Mouse (Mus musculus) bone marrow macrophage, adult 2 months (primary cell): Measurements from ENCODE around the gene Atp1a3. TPM values are rescaled to one million over a fixed set of nuclear protein-coding genes. Genes with fewer than 3 reads are reported as not detected.

Experiments
- H3K27ac ChIP-seq: 2 replicates; pipeline ENCODE4 v1.5.1; 2012; ENCODE audit warnings: low read depth, low read length; ENCODE audit not compliant: insufficient read depth
- H3K4me1 ChIP-seq: 2 replicates; pipeline ENCODE4 v1.6.1; 2012; ENCODE audit warnings: low read length; ENCODE audit not compliant: control insufficient read depth, insufficient read depth
- H3K4me3 ChIP-seq: 2 replicates; pipeline ENCODE4 v1.5.1; 2012; ENCODE audit warnings: mild to moderate bottlenecking, low read length, moderate library complexity; ENCODE audit not compliant: insufficient read depth
- CTCF ChIP-seq: IDR thresholded peaks from 2 replicates; pipeline ENCODE4 v1.5.1; 2012; ENCODE audit warnings: low read depth, mild to moderate bottlenecking, low read length, moderate library complexity
- POLR2A ChIP-seq: IDR thresholded peaks from 2 replicates; pipeline ENCODE4 v1.6.1; 2012; ENCODE audit warnings: mild to moderate bottlenecking, low read depth, low read length, borderline replicate concordance
- polyA plus RNA-seq: library from polyadenylated mRNA; stranded (reverse); fragments of >200 nt; gene quantifications from 2 replicates; pipeline ENCODE4 v1.2.4, GENCODE M21; 2012; ENCODE audit not compliant: missing spikeins, insufficient read depth, insufficient read length

Gene Atp1a3
- polyA plus RNA-seq, 1 experiment: 85.8 TPM

DNA sequence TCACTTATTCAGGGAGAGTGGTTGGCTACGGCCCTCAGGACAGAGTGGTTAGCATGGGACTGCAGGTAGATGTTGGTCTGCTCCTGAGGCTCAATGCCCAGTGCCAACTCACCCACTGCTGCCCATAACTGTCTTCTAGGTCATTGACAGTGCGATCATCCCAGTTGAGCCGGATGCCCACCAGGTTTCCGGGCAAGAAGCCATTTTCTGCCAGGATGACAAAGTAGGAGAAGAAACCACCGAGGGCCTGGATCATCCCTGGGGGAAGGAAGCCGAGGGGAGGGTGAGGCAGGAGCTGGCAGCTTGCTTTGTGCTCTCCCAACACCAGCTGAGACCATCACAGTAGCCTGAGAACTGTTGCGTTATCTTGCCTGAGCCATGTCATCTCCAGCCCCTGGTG is 25.3 kb downstream of the Atp1a3 start:
- H3K4me3 ChIP-seq: no peak overlapping the region
- no peak overlapping the region for H3K27ac ChIP-seq
- TF ChIP-seq CTCF (no peak), POLR2A (no peak)
- H3K4me1 ChIP-seq: peaks cover 16% of the 10 kb centered on the region

DNA sequence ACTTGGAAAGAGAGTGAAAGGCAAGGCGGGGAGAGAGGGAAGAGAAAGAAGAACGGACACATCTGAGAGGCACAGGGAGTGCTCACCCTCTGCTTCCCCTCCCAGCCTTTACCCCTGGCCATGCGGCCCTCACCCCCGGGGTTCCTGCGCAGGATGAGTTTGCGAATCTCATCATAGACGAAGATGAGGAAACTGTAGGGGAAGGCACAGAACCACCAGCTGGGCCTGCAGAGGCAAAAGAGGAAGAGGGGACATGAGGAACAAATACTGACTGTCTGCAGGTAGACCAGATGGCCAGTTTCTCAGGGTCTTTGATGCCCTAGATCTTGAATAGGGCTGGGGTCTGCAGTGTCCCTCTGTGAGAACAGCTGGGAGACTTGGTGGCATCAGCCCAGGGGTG is 27.0 kb downstream of the Atp1a3 start:
- TF ChIP-seq POLR2A (no peak), CTCF (no peak)
- peak overlapping the region; percentile 6 for H3K27ac ChIP-seq
- H3K4me3 ChIP-seq: no peak overlapping the region
- H3K4me1 ChIP-seq: peaks cover 23% of the 10 kb centered on the region

DNA sequence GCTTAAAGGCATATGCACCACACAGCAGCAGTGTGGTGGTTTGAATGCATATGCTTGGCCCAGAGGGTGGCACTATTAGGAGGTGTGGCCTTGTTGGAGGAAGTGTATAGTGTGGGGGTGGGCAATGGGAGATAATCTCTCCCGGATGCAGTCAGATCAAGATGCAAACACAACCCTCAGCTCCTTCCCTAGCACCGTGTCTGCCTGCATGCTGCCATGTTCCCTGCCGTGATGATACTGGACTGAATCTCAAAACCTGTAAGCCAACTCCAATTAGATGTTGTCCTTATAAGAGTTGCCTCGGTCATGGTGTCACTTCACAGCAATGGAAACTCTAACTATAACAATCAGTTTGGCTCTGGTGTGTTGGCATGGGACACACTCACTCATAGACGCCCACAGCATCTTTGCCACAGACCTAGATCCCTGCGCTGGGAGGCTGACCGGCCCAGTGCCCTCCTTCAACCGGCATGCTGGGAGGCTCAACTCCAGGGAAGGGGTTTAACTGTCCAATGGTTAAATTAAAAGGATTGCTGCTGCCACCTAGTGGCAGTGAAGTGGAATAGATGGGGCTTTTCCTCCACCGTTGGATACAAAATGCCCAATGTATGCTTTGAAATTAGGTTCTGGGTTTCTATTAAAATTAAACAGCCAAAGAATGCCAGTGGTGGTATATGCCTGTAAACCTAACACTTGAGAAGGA is 30.7 kb downstream of the Atp1a3 start:
- TF ChIP-seq CTCF: peak; percentile 55; the same call in 1 of the 2 replicates
- no peak for TF ChIP-seq POLR2A
- H3K4me3 ChIP-seq: no peak overlapping the region
- H3K4me1 ChIP-seq: peaks cover 23% of the 10 kb centered on the region

DNA sequence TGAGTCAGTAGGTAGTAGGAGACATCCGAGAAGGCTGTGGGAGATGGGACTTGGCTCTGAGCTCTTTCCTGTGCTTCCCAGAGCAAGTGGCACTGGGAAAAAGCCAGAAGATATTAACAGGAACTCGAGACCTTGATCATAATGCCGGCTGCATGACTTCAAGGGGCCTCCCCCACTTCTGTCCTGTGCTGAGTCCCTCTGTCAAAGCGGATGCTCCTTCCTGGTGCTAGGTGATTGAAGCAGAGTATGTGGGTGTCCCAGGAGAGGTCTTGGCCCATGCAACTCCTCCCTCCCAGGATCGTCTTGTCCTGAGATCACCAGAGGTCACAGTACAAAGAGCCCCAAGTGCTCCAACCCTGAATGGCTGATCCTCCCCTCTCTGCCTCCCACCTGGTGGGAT is 31.9 kb downstream of the Atp1a3 start:
- TF ChIP-seq POLR2A: no peak
- no peak for TF ChIP-seq CTCF
- H3K4me3 ChIP-seq: no peak overlapping the region
- H3K4me1 ChIP-seq: peaks cover 16% of the 10 kb centered on the region
- no peak overlapping the region for H3K27ac ChIP-seq

More for the DNA sequence above, 30.7 kb downstream of the Atp1a3 start:
- no peak overlapping the region for H3K27ac ChIP-seq

GRCm38 (mm10) chr7:24973208-24973607 is 32.5 kb downstream of the Atp1a3 start:
- Histone ChIP-seq H3K4me1 (peaks cover 11% of the 10 kb centered on the region; the same call in 1 of the 2 replicates), H3K27ac (no peak overlapping the region), H3K4me3 (no peak overlapping the region)
- TF ChIP-seq CTCF (no peak), POLR2A (no peak)

GRCm38 (mm10) chr7:24971972-24972893 is 33.5 kb downstream of the Atp1a3 start, which contains the start of gene Rabac1:
TSS of gene Rabac1 (minus strand) at chr7:24972754.
- TF ChIP-seq POLR2A (no peak), CTCF (no peak)
- H3K4me1 ChIP-seq: peaks cover 6% of the 10 kb centered on the region; the same call in 1 of the 2 replicates
- H3K4me3 ChIP-seq: peak within 1 kb of the TSS; percentile 65
- H3K27ac ChIP-seq: 0 out of 2 replicates have a peak within 1 kb of the TSS, but pooled peaks have one; percentile 2

DNA sequence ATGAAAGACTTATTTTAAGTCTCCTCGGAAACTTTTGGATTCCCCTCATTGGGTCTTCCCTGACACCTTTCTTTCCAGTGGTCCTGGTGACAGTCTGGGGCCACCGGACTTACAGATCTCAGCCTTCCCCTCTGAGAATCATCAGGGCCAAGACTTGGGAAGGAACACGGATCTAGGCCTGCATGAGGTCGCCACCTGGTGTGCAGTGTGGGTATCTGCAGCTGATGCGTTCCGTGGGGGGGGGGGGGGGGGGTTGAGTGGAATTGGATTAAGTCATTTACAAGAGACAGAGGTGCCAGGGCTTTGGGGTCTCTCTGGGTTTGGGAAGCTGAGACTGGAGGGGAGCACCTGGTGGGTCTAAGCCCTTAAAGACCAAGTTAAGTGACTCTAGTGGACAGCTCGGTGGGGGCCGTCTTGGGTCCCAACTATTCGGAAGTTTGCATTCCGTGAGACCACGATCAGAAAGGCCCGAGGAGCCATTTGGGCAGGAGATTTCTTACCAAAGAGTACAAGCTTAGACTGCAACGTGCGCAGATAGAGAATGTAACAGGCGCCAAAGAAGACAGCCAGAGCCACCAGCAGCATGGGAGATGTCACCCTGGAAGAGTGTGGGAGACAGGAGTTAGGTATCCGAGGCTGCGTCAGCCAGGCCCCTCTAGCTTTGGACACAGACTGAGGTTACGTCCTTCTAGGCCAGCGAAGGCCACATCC is 34.3 kb downstream of the Atp1a3 start:
- Histone ChIP-seq H3K27ac (no peak overlapping the region), H3K4me3 (peak overlapping the region; percentile 65), H3K4me1 (peaks cover 6% of the 10 kb centered on the region; the same call in 1 of the 2 replicates)
- TF ChIP-seq CTCF (peak; percentile 13; the same call in 1 of the 2 replicates), POLR2A (no peak)

DNA sequence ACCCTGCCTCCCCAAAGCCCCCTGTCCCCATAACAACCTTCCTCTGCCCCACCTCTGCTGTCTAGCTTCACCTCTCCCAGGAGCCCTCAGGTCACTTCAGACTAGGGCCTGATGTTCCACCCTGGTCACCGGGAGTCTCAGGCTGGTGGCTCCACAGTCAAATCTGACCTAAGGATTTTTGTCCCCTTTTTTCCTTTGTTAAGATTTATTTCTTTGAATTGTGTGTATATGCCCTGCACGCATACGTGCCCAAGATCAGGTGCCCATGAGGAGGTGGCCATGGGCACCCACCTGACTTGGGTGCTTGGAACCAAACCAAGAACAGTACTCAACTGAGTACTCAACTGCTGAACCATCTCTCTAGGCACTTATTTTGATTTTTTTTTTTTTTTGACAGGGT is 35.4 kb downstream of the Atp1a3 start:
- Histone ChIP-seq H3K27ac (no peak overlapping the region), H3K4me1 (peaks cover 6% of the 10 kb centered on the region; the same call in 1 of the 2 replicates), H3K4me3 (no peak overlapping the region)
- TF ChIP-seq CTCF (no peak), POLR2A (no peak)

- Histone ChIP-seq H3K27ac (no peak overlapping the region), H3K4me3 (no peak overlapping the region), H3K4me1 (peaks cover 4% of the 10 kb centered on the region; the same call in 1 of the 2 replicates)
- TF ChIP-seq CTCF (no peak), POLR2A (no peak)
Measured at GRCm38 (mm10) chr7:24969805-24970204, 36.0 kb downstream of the Atp1a3 start.
